Mouse (Mus musculus) adipocyte (in vitro differentiated cells): ENCODE measurements around the gene Lmx1b.

Source experiments
- DNase-seq: peaks from one replicate; pipeline ENCODE4 v3.0.0-alpha.2; 2016; ENCODE audit warnings: low spot score

Gene Lmx1b

DNA sequence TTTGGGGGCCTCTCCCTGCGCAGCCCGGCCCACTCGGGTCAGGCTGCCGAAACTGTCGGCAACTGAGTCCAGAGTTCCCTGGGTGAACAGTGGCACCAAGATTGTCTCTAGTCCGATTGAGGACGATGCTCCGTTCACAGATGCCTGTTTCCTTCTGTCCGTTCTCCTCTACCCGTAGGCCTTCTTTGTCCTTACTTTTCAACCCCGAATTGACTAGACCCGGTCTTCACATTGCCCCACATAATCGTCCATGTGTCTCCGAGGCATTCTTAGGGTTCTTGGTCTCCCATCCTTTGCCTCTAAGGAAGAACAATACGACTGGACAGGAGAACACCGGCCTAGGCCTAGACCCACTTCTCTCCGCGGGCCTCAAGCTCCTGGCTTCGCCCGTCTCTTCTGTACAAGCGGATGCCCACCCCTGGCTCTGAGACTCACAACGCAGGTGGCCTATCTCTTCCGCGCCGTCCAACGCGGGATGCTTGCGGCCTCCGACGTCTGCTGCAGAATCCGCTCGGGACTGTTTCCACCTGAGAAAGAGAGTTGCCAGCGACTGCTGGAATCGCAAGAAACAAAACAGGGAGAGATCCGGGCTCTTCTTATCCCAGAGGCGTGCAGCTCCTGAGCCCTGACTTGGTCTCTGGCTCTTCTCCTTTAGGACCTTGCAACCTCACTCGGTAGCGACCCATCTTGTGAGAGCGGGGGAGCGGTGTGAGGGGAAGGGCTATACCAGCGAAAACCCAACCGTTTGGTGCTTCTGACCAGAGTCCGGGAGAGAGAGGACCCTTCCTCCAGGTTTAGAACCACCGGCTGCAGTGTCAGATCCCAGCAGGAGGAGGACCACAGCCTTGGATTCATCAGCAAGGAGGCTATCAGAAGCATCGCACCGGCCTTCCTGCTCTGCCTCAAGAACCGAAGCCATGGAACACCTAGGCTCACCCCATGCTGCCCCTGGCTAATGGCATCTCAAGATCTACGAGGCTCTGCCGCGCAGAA, 3.7 kb upstream of the Lmx1b start:
- no peak for DNase-seq

GRCm38 (mm10) chr2:33642650-33643458, 2.5 kb upstream of the Lmx1b start:
- no peak for DNase-seq

- no peak for DNase-seq
Observed at GRCm38 (mm10) chr2:33641859-33642571, 1.7 kb upstream of the Lmx1b start.

DNA sequence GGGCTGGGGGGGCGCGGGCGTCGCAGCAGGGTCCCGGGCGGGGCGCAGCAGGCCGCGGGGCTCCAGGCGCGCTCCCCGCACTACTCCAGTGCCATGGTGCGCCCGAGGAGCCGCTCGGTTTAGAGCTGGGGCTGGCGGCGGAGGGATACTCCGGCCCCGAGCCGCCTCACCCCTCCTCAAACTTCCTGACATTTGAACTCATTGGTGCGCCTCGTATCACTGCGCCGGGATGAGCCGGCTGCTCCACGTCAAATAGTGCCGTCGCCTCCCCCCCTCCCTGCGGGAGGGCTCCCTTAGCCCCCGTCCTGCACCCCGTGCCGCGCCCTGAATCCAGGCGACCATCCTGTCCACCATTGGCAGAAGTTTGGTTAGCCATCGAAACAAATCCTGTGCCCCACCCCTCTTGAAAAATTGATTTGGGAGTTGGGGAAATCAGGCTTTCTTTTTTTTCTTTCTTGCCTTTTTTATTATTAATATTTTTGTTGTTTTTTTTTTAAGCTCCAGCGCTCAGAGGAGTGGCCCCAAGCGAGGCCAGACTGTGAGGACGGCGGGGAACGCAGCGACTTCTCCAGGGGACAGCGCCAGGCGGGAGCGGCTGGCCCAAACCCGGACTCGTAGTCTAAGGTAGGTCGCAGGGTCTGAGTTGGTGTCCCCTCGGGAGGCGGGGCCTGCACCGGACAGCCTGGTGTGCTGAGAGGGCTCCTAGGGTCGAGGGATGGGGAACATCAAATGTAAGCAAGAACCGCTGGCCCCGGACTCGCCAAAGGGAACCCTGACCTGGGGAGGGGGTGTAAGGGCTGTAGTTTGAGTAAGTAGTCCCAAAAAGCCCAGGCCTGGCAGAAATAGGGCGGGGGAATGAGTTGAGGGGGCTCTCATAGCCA, 907 bp upstream of the Lmx1b start:
- no peak for DNase-seq

- no peak for DNase-seq
Observed at GRCm38 (mm10) chr2:33639301-33640170, 775 bp downstream of the Lmx1b start.

GRCm38 (mm10) chr2:33638141-33638733, 2.1 kb downstream of the Lmx1b start:
- DNase-seq, result no peak

DNA sequence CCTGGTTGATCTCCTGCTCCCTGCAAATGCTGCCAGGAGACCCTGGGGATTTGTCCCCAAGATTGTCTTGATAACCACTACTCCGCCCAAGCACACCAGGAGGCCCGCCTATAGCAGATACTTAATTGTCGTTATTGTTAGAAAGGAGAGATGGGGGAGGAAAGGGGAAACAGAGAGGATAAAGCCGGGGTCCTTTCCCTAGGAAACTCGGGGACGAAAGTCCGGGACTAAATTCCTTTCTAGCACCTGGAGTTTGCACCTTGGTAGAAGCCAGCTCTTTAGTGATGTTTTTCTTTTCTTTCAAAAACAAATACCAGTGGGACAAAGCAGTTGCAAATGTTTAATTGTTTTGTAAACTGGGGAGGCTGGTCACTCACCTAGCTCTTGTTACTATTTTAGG, 3.0 kb downstream of the Lmx1b start:
- DNase-seq, result no peak

DNA sequence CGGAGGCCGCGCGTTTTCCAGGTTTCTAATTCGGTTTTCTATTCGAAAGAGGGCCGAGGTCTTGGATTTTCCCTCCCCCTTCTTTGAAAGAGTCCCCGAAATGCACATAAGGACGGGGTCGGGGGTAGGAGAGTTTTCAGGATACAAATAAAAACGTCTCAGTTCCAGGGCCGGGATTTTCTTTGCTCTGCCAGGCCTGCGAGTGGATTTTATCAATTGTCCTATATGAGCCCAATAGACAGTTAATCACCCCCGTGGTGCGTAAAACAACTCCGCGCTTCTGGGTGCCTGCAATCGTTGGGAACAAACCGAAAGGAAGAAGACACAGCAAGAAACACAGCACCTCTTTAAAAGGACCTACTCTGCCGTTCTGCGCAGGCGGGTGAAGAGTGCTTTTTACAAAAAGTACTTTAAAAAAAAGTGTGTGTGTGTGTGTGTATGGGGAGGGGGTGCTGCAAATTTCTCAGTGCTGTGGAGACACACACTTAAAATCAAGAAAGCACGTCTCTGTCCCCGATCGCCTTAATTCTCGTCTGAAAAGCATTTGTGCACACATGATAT, 3.6 kb downstream of the Lmx1b start:
- no peak for DNase-seq

DNA sequence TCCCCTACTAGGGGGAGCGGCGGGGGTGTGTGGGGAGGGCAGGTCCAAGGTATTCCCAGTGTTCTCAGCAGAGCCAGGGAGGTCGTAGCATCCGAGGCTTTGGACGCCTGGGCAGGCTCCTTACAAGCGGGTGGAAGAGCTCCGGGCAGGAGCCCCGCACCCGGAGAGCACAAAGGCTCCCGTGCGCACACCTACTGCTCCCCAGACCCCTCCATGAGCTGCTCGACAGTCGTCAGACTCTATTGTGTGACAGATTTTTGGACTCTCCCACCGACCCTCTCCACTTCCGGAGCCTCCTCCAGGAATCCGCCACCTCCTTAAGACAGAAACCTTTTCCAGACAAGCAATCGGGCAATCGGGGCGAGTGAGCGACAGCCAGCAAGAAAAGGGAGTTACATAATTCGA, 4.2 kb downstream of the Lmx1b start:
- DNase-seq, result no peak

DNA sequence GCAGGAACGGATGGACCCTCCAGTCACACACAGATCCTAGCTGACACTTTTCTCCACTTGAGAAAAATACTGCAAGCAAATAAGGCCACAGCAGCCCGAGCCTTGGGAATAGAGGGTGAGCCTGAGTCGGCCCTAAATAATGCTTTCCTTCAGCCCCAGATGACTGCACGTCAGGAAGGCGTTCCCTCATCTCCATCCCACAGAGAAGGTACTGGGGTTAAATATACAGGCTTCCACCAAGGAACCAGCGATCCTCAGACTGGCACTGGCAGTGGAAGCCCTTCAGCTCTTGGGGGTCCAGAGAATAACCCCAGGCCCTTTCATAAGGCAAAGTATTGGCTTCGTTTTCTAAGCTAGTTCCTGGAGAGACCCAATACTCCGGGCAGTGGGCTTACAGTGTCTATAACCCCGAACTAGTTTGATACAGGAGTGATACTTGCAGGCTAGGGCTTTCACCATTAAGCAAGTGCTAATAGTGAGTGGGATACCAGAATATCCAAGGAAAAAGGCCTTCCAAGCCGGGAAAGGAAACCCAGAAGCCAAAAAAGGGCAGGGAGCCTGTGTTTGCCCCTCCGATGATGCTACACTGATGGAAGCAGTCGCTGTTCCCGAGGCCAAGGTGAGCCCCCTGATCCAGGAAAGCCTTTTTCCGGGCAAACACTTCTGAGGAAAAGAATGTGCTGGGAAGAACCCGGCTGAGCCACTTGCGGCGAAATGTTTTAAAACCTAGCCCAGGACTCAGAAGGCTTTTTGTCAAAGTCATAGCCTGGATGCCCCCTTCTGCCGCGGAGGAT, 4.8 kb downstream of the Lmx1b start:
- no peak for DNase-seq

DNA sequence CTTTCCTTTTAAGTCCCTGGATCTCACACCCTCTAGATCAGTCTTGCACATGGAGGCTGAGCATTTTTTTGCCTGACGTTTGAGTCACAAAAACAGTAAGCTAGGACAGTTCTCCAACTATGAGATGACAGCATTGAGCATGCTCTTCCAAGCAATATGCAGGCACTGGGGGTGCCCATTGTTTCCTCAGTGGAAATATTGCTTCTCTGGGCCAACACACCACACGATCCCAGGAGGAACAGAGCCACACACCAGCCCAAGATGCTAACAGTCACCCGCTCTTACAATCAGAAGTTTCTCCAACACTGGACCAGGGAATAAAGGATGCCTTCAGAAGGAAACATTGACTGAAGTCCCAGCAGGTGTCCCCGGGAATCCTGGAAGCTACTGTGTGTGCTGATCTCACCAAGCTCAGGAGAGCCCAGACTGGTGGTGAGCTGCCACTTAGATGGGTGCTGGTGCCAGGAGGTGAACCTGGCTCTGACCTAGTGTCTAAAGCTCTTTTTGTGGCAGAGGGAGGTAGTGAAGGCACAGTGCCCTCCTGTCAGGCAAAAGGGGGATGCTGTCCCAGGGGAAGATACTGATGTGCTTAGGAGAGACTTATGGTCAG, 5.7 kb downstream of the Lmx1b start:
- DNase-seq, result no peak

GRCm38 (mm10) chr2:33633955-33634354, 6.4 kb downstream of the Lmx1b start:
- no peak for DNase-seq

GRCm38 (mm10) chr2:33633237-33633636, 7.1 kb downstream of the Lmx1b start:
- DNase-seq, result no peak

GRCm38 (mm10) chr2:33632551-33633059, 7.7 kb downstream of the Lmx1b start:
- DNase-seq, result no peak

DNA sequence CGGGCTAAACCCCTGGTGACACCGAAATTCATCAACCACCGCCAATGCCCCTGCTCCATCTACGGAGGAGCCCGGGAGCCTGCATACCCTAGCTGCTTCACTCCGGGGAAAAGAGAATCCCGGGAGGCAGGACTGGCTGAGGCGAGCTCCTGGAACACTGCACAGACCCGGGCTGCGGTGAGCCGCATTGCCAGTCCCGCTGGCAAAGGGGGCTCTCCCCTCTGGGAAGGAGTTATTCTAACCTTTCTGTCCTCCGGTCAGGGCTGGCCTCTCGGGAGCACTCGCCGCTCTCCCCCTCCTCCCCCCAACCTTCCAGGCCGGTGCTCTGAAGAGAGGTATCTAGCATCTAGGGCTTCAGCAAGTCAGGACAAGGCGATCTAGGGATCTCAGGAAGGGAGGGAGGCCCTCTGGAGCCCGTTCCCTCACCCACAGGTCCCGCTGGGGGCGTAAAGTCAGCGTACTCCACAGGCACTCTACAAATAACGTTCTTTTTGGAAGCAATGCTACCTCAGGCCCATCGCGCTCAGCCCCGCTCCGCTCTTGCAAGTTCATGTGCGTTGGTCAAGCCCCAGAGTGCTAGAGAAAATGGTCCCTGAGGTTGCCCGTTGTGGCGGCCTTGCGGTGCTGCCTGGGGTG, 8.5 kb downstream of the Lmx1b start:
- DNase-seq, result no peak

GRCm38 (mm10) chr2:33631022-33631707, 9.1 kb downstream of the Lmx1b start:
- no peak for DNase-seq
